Mouse (Mus musculus) heart, embryonic 11.5 days (tissue): ENCODE results near the gene Bmpr1a. TPM values are rescaled to one million over a fixed set of nuclear protein-coding genes. Genes with fewer than 3 reads are reported as not detected.

ENCODE experiments used
- ATAC-seq: fragments of 200-750 bp; cut with Nextera tagmentation; replicated peaks from 2 replicates; pipeline ENCODE4 v1.8.0; 2017; ENCODE audit warnings: moderate library complexity; ENCODE audit not compliant: insufficient number of reproducible peaks, low FRiP score, low TSS enrichment
- H3K27ac ChIP-seq: fragments of 300-500 bp; sonication (generic); 2 replicates; pipeline ENCODE4 v1.5.1; 2014; ENCODE audit warnings: mild to moderate bottlenecking, low read depth, low read length
- H3K27me3 ChIP-seq: fragments of 300-500 bp; sonication (generic); 2 replicates; pipeline ENCODE4 v1.6.1; 2014; ENCODE audit warnings: mild to moderate bottlenecking, low read length, mixed read lengths; ENCODE audit not compliant: control insufficient read depth, insufficient read depth
- H3K36me3 ChIP-seq: fragments of 300-500 bp; sonication (generic); 2 replicates; pipeline ENCODE4 v1.6.1; 2014; ENCODE audit warnings: mild to moderate bottlenecking, low read length, moderate library complexity, mixed read lengths; ENCODE audit not compliant: control insufficient read depth, insufficient read depth
- H3K4me1 ChIP-seq: fragments of 300-500 bp; sonication (generic); 2 replicates; pipeline ENCODE4 v1.6.1; 2014; ENCODE audit warnings: low read length; ENCODE audit not compliant: control insufficient read depth, insufficient read depth
- H3K4me2 ChIP-seq: fragments of 300-500 bp; sonication (generic); 2 replicates; pipeline ENCODE4 v1.6.1; 2014; ENCODE audit warnings: mild to moderate bottlenecking, moderate library complexity
- H3K4me3 ChIP-seq: fragments of 300-500 bp; sonication (generic); 2 replicates; pipeline ENCODE4 v1.5.1; 2014; ENCODE audit warnings: low read depth, low read length
- H3K9ac ChIP-seq: fragments of 300-500 bp; sonication (generic); 2 replicates; pipeline ENCODE4 v1.6.1; 2014; ENCODE audit warnings: mild to moderate bottlenecking, low read depth, low read length, moderate library complexity
- H3K9me3 ChIP-seq: fragments of 300-500 bp; sonication (generic); replicated peaks from 2 replicates; pipeline ENCODE4 v1.6.1; 2016; ENCODE audit warnings: low read length; ENCODE audit not compliant: control insufficient read depth
- WGBS: fragments of 180-500 bp; shearing (Covaris S2); extraction: QIAGEN DNeasy Blood & Tissue Kit; methylation state at CpG from one replicate; pipeline ENCODE4 v1.1.7; 2014; ENCODE audit not compliant: insufficient replicate concordance; 5-methylcytosine and 5-hydroxymethylcytosine counted together
- polyA plus RNA-seq: library from polyadenylated mRNA; unstranded; fragments of >200 nt; fragmentation: Nextera tagmentation; extraction: Ambion mirVana; gene quantifications from 2 replicates; pipeline ENCODE4 v1.2.1, GENCODE M21; 2014

The Bmpr1a gene
- polyA plus RNA-seq, 1 experiment from 2014 or later: 48.1 TPM

DNA sequence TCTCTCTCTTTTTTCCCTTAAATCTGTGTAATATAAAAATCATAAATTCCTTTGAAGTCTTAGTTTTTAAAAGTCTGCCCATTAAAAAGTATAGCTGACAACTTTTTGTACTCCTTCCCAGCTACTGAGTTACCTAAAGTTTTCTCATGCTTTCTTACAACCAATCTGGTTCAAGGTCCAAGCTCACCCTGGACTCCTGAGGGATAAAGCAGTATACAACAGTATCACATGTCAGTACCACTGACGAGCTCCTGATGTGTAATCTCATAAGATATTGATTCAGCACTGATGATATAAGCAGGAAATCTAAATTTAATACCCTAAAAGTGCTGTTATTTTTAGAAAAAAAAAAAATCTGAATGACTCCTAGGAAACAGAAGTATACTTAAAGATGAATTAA, 12.2 kb downstream of the Bmpr1a start:
- no peaks in the 10 kb centered on the region for H3K9me3 ChIP-seq
- no peak overlapping the region for H3K4me3 ChIP-seq
- ATAC-seq: no peak
- no peak overlapping the region for H3K27ac ChIP-seq
- WGBS: 72% methylated on average over 1 of the region's 1 CpGs
- H3K36me3 ChIP-seq: no peaks in the 10 kb centered on the region
- no peak overlapping the region for H3K4me2 ChIP-seq
- no peak overlapping the region for H3K9ac ChIP-seq
- H3K27me3 ChIP-seq: no peaks in the 10 kb centered on the region
- H3K4me1 ChIP-seq: peaks cover 26% of the 10 kb centered on the region

DNA sequence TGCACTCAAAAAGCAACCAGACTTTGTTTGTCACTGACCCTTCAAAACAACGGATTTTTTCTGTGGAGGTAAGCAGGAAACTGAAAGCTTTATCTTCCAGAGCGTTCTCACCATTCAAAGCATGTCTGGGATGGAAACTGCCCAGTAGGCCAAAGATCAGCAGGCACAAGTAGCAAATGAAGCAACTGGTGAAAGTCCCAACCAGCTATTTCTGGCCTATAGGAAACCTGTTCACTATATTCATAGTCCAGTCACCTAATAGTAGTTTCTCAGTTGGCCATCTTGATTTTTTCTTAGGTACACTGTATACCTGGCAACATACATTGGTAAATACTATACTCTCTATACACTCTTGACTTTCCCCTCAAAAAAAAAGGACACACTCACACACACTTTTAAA, 13.2 kb downstream of the Bmpr1a start:
- no peak overlapping the region for H3K9ac ChIP-seq
- H3K27ac ChIP-seq: no peak overlapping the region
- no peaks in the 10 kb centered on the region for H3K9me3 ChIP-seq
- peaks cover 27% of the 10 kb centered on the region for H3K4me1 ChIP-seq
- no peaks in the 10 kb centered on the region for H3K27me3 ChIP-seq
- no peak overlapping the region for H3K4me2 ChIP-seq
- no peak overlapping the region for H3K4me3 ChIP-seq
- no peak for ATAC-seq
- WGBS: 20% methylated on average over 2 of the region's 2 CpGs
- H3K36me3 ChIP-seq: no peaks in the 10 kb centered on the region

DNA sequence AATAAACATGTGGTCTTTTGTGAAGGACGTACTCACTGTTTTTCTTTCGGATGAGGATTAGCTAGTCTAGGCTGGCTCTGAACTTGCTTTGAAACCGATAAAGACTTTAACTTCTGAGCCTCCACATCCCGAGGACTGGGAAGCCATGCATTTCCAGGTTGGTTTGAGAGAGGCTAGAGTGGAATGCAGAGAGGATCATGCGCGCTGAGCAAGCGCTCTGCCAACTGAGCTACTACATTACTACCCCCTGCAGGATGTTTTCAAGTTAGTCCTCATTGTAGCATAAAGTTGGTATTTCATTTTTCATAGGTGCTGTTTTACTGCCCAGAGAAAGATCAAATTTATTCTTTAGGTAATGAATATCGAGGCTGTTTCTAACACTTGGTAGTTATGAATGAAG, 17.0 kb downstream of the Bmpr1a start:
- Histone ChIP-seq H3K4me2 (no peak overlapping the region), H3K4me1 (peaks cover 38% of the 10 kb centered on the region), H3K36me3 (no peaks in the 10 kb centered on the region), H3K27ac (no peak overlapping the region), H3K9me3 (no peaks in the 10 kb centered on the region), H3K4me3 (no peak overlapping the region), H3K9ac (no peak overlapping the region), H3K27me3 (no peaks in the 10 kb centered on the region)
- no peak for ATAC-seq
- 37% methylated on average over 8 of the region's 8 CpGs for WGBS

DNA sequence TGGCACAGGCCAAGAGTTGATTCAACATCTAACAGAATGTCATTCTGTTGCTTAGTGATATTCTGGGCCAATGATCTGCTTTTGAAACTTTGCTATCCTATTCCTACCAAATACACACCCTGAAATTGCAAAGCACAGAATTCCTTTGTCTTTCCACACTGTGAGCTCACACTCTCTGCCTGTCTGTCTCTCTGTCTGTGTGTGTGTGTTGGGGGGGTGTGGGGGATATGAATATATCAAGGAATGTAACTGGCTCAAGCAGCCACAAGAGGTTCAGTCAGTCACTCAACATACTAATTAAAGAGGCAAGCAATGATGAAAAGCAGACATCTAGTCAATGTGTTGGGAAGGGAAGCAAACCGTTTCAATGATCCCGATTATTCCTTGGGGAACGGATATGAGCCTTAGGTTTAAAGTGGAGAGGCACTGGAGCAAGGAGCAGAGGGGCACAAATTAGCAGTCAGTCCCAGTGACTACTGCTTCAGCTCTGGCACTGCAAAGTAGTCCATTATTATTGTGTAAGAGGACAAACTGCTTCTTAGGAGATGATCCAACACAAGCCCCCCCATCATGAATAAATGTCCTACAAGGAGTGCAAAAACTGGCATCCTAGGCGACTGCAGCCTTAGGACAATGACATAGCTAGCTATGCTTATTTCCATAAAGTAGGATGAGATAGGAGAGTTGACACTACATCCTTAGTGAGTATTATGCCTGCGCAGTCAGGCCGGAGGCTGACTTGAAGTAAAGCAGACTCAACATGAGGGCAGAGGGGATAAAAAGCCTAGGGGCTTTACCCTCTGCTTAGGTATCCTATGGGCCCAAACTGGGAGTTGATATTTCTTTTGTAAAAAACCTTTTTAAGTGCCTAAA, 19.4 kb downstream of the Bmpr1a start:
- peak overlapping the region; percentile 40 for H3K4me2 ChIP-seq
- peaks cover 28% of the 10 kb centered on the region for H3K4me1 ChIP-seq
- H3K4me3 ChIP-seq: no peak overlapping the region
- H3K9ac ChIP-seq: 0 out of 2 replicates have a peak overlapping the region, but pooled peaks have one; percentile 22
- H3K9me3 ChIP-seq: no peaks in the 10 kb centered on the region
- H3K27ac ChIP-seq: peak overlapping the region; percentile 42; the same call in 1 of the 2 replicates
- no peaks in the 10 kb centered on the region for H3K27me3 ChIP-seq
- no peaks in the 10 kb centered on the region for H3K36me3 ChIP-seq
- peak; percentile 67; the same call in 1 of the 2 replicates for ATAC-seq
- 37% methylated on average over 6 of the region's 6 CpGs for WGBS

DNA sequence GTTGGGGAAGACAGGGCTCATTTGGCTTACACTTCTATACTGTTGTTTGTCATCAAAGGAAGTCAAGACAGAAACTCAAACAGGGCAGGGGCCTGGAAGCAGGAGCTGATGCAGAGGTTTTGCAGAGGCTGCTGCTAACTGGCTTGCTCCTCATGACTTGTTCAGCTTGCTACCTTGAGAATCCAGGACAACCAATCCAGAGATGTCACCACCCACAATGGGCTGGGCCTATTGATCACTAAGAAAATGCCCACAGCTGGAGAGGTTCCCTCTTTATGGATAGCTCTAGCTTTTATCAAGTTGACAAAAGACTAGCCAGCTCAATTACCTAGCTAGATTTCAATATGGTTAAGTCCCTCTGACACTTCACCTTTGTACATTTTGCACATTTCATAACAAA, 31.6 kb downstream of the Bmpr1a start:
- H3K36me3 ChIP-seq: no peaks in the 10 kb centered on the region
- H3K27me3 ChIP-seq: no peaks in the 10 kb centered on the region
- ATAC-seq: no peak
- H3K4me1 ChIP-seq: peaks cover 27% of the 10 kb centered on the region
- no peak overlapping the region for H3K4me3 ChIP-seq
- H3K27ac ChIP-seq: no peak overlapping the region
- H3K4me2 ChIP-seq: no peak overlapping the region
- H3K9ac ChIP-seq: no peak overlapping the region
- H3K9me3 ChIP-seq: no peaks in the 10 kb centered on the region

DNA sequence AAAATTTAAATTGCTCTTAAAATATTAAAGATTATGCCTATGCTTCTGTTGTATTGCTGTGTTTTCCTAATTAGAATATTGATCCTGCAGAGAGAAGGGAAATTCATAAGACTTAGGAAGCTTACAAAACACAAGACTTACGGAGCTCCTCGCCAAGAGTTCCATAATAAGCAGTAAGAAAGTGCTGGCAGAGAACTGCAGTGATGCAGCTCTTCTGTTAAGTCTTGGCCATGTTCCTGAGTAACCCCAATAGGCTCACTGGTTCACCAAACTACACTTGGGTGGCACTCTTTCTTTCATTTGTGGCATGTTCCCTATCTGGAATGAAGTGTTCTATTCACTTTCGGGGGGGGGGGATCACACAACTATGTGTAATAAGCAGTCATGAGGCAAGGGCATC, 36.9 kb downstream of the Bmpr1a start:
- Histone ChIP-seq H3K4me1 (peaks cover 9% of the 10 kb centered on the region), H3K4me3 (no peak overlapping the region), H3K27me3 (no peaks in the 10 kb centered on the region), H3K27ac (no peak overlapping the region), H3K36me3 (no peaks in the 10 kb centered on the region), H3K9me3 (no peaks in the 10 kb centered on the region), H3K4me2 (no peak overlapping the region), H3K9ac (no peak overlapping the region)
- WGBS: 76% methylated on average over 3 of the region's 3 CpGs
- no peak for ATAC-seq

DNA sequence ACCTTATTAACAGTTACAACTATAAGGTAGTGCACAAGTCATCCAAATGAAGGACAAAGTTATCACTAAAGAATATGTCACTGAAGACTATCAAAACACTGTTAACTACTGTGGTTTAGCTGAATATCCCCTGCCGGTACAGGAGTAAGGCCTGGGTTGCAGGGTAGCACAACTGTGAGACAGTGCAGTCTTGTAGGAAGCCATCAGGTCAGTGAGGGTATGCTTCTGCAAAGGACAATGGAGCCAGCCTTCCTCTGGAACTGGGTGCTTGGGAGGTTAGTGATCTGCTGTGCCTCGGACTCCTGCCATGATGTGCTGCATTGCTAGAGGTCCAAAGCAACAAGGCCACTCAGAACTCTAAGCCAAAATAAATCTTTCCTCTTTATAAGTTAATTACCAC, 43.8 kb downstream of the Bmpr1a start:
- 88% methylated on average over 2 of the region's 2 CpGs for WGBS
- Histone ChIP-seq H3K9me3 (no peaks in the 10 kb centered on the region), H3K36me3 (peaks cover 2% of the 10 kb centered on the region; the same call in 1 of the 2 replicates), H3K4me1 (peaks cover 4% of the 10 kb centered on the region), H3K27me3 (no peaks in the 10 kb centered on the region), H3K4me3 (no peak overlapping the region), H3K9ac (no peak overlapping the region), H3K27ac (no peak overlapping the region), H3K4me2 (no peak overlapping the region)
- no peak for ATAC-seq

DNA sequence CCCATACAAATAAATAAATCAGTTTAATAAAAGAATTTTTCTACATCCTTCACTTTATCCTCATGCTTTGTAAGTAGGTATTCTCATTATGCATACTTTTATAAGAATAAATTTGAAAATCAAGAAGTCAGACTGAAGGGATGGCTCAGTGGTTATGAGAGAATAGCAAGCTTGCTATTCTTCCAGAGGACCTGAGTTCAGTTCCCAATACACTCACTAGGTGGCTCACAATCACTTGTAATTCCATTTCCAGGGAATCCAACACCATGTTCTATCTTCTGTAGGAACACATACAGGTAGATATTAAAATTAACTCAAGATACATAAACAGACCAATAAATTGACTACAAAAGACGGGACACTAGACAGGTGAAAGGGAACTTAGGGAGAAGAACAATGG, 44.3 kb downstream of the Bmpr1a start:
- 90% methylated on average over 1 of the region's 1 CpGs for WGBS
- peaks cover 9% of the 10 kb centered on the region for H3K4me1 ChIP-seq
- H3K36me3 ChIP-seq: peaks cover 2% of the 10 kb centered on the region; the same call in 1 of the 2 replicates
- no peak overlapping the region for H3K9ac ChIP-seq
- ATAC-seq: no peak
- H3K4me2 ChIP-seq: no peak overlapping the region
- H3K27ac ChIP-seq: no peak overlapping the region
- H3K27me3 ChIP-seq: no peaks in the 10 kb centered on the region
- no peaks in the 10 kb centered on the region for H3K9me3 ChIP-seq
- no peak overlapping the region for H3K4me3 ChIP-seq

DNA sequence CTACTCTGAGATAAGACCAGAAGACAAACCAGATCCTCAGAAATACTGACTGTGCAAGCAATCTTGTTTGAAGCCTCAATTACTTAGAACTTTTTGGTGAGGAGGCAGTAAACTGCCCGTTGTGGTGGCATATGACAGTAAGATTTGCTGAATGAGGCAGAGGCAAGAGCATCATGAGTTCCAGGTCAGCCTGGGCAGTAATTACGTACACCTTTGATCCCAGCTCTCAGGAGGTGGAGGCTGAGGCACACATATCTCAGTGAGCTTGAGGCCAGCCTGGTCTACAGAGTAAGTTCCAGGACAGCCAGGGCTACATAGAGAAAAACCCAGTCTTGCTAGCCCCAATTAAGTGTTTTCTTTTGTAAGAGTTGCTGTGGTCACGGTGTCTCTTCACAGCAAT, 48.9 kb downstream of the Bmpr1a start:
- peaks cover 24% of the 10 kb centered on the region for H3K4me1 ChIP-seq
- no peak overlapping the region for H3K4me3 ChIP-seq
- WGBS: 57% methylated on average over 3 of the region's 3 CpGs
- peaks cover 2% of the 10 kb centered on the region; the same call in 1 of the 2 replicates for H3K36me3 ChIP-seq
- no peak overlapping the region for H3K4me2 ChIP-seq
- H3K9me3 ChIP-seq: no peaks in the 10 kb centered on the region
- H3K27ac ChIP-seq: peak overlapping the region; percentile 77
- peak overlapping the region; percentile 46; the same call in 1 of the 2 replicates for H3K9ac ChIP-seq
- no peak for ATAC-seq
- H3K27me3 ChIP-seq: no peaks in the 10 kb centered on the region
